Mouse (Mus musculus) lung, adult 2 months (tissue): Measurements from ENCODE around the gene Notch4.

Experiments used
- CTCF ChIP-seq: fragments of 200-500 bp; IDR thresholded peaks from 2 replicates; pipeline ENCODE4 v1.5.1; 2011; ENCODE audit warnings: mild to moderate bottlenecking, low read length, control low read depth; ENCODE audit not compliant: insufficient read depth
- POLR2A ChIP-seq: fragments of 200-500 bp; IDR thresholded peaks from 2 replicates; pipeline ENCODE4 v1.6.1; 2011; ENCODE audit warnings: low read depth, mild to moderate bottlenecking, control low read depth, low read length, borderline replicate concordance; ENCODE audit errors: extremely low read depth

- TF ChIP-seq CTCF (no peak), POLR2A (no peak)
Measured at GRCm38 (mm10) chr17:34611050-34611449, 47.0 kb downstream of the Notch4 start.
